Mouse (Mus musculus) v-Abl transformed pro-B cells (cell line): ENCODE data around the gene Col6a1.

Experiments
- in situ Hi-C, 2 experiments: fragments of 400-800 bp; cut with MboI; formaldehyde crosslinking; loops; one replicate each; pipeline ENCODE4 v1.15.1; 2025; ENCODE audit not compliant: unreplicated experiment in 2 of 2

Gene Col6a1

DNA sequence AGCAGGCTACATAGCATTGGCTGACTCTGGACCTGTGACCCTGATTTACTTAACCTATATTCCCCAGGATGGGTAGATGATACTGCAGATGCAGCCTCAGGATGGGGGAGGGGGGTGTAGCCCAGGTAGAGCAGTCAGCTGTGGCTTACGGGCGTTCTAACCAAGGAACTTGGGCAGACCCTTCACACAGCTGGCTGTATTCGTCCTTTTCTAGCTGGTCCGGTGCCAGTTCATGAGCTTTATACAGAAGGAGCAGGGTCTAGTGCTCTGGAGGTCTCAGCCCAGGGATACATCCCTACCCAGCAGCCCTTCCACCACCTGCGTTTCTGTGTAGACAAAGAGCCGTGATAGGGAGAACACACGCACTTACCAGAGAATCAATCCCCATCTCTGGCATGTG is 1.3 kb upstream of the Col6a1 start:
- in situ Hi-C loops: loop anchor here in 1 of 2 experiments (25.0 kb wide), 1 partner anchor 765 kb away; the partner anchor contains the start of gene Gm5134

DNA sequence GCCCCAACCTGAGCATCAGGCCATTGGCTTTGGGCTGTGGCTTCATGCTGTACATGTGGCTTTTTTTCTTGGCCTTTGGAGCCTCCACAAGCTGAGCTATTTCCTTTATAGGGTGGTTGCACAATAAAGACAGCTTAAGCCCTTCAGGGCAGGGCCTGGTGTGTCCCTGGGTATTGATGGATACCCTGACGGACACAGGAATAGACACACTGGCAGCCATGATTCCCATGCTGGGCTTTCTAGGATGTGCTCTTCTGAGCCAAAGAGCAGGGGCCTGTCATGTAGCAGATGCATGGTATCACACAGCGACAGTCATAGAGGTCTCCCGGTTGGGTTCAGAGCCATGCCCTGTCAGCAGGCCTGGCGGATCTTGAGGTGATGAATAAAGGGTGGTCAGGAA is 898 bp upstream of the Col6a1 start:
- in situ Hi-C loops: loop anchor here in 1 of 2 experiments (25.0 kb wide), 1 partner anchor 765 kb away; the partner anchor contains the start of gene Gm5134

DNA sequence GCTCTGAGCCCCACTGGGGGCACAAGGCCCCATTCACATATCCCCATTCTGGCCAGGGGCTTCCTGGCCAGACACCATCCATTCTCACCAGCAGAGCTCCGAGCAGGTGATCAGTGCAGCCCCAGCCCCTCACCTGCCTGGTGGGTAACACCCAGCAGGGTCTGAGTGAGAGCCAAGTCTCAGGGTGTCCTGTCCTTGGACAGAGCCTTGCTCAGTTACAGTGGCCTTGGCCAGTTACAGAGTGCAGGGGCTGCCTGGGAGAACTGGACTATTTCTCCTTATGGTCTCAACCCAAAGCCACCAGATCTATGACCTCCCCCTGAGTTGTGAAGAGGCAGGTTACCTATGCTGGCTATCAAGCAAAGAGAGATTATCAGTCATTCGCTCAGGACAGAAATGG is 871 bp downstream of the Col6a1 start:
- in situ Hi-C loops: loop anchor here in 1 of 2 experiments (25.0 kb wide), 1 partner anchor 763 kb away; the partner anchor contains the start of gene Gm5134

DNA sequence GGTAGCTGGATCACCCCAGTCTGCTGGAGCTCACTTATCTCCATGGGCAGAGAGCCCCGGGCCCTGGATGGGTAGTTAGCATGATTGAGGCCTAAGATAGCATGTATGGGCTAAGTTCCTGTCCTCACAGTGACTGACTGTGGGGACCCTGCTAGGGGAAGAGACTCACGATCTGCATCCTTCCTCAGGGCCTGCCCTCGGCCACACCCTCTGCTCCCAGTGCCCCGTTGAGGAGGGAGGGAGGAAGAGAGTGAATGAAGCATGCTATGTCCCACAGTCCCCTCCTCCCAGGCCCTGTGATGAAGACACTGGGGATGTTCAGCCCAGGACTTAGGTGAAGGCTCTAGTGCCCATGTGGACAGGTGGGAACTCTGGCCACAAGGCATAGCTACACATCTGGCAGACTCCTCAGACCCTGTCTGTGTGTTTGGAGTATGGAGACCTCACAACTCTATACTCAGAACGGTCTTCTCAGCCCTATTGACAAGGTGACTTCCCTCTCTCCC is 1.7 kb downstream of the Col6a1 start:
- in situ Hi-C loops: no loop called here

DNA sequence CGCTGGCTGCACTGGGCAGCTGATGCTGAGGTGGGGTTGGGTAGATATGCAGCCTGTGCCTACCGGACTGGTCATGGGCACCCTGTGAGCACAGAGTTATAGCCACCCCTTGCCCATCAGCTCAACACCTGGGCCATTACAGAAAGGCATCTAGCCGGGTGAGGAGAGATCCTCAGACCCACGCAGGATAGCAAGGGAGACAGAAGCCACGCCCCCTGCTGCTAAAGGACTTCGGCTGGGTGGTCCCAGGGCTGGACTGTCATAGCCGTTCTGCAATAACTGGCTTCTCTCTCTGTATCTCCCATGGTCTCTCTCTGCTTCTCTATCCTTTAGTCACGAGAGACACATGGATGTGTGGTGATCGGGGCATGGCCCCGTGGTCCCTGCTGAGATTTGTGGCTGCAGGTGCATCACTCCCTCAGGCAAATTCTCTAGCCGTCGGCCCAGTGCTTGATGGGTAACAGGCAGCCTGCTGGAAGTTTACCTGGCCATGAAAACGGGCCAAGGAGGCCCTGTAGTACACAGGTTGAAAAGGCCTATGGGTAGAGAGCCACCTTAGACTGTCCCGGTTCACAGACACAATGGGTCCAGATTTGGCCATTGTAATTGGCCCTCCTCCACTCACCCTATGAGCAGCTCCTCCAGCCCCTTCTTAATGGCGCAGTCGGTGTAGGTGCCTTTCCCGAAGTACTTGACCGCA is 3.1 kb downstream of the Col6a1 start:
- in situ Hi-C loops: no loop called here

DNA sequence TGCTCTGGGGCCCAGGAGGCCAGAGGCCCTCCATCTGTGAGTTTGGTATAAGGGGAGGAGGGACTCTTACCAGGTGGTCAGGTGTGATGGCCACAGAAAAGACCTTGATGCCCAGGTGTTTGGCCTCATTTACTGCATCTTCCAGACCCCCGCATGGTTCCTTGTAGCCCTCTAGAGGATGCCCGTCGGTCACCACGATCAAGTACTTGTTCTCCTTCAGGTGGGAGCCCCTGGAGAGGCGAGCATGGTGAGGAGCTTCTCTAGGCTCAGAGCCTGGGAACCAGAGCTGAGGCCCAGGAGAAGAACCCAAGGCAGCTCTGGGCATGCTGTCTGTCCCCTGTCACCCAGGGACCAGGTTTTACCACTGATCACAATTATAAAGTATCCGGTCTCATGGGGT is 4.2 kb downstream of the Col6a1 start:
- in situ Hi-C loops: no loop called here

DNA sequence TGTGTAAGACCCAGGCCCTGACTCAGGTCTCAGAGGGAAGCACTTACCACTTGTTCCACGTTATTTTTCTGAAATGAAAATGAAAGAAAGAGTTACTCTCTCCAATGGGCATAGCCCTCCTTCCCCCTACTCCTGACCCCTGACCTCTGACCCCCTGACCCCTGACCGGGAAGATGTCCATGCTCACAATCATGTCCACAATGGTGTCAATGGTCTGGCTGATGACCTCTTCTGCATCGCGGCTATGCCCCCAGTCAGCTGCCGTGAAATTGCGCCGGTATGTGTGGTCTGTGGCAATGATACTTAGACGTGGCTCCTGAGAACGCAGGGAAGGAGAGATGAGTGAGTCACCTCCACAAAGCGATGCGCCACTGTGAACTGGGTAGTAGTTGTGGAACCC is 4.8 kb downstream of the Col6a1 start:
- in situ Hi-C loops: no loop called here

DNA sequence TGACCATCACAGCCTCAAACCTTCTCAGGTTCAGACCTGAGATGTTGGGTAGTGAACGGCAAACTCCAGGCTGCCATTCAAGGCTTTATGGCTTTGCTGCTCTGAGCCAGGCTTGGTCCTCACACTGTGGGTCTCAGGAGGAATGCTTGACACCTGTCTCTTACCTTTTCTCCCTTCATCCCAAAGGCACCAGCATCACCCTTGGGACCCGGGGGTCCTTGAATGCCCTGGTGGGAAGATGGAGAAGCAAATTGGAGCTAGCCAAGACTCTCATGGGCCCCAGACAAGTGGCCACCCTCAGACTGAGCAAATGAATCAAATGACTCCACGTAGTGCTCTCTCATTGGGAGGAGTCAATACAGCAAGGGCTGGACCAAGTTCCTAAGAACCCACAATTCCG is 8.3 kb downstream of the Col6a1 start:
- in situ Hi-C loops: no loop called here

DNA sequence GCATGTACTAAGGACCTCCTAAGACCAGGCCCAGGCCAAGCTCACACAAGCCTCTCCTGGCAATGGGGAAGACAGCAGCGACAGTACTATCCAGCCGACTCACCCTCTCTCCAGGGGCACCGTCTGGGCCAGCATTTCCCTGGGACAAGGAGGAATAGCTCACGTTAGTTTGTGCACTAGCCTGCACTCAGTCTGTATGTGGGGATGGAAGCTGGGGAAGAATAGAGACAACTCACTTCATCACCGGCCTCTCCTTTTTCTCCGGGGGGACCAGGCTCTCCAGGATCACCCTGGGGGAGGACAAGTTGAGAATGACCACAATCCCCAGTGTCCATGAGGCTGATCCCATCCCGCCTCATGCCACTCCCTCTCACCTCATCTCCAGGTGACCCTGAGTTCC is 8.9 kb downstream of the Col6a1 start:
- in situ Hi-C loops: no loop called here

DNA sequence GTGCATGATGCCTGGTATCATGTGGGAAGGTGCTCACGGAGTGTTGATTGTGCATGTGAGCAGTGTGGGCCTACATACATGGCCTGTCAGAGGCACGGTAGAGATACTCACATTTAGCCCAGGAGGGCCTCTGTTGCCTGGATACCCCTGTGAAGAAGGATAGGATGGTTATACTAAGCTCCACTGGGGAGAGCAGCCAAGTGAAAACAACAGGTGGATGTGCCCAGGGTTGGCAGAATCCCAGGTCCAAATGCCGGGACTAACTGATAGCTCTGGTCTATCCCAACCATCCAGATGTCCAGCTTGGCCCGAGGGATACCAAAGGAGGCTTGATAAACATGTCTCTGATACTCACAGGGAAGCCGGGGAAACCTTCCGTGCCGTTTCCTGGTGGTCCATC is 11.7 kb downstream of the Col6a1 start:
- in situ Hi-C loops: no loop called here

DNA sequence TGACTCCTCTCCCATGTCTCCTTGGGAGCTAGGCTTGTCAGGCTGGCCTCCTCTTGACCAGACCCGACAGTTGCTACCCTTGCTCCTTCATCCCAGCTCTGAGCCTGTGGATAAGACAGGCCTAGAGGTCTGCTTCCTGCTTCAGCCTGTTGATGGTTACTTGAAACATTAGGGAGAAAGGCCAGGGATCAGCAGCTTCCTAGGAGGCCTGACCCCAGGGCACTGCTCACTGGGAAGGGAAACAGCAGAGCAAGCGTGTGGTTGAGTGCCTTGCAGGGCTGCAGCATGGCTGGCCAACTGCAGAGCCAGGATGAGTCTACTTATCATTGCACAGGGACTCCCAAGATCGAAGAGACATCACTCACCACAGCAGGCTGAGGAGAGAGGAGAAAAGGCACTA is 13.5 kb downstream of the Col6a1 start:
- in situ Hi-C loops: no loop called here

DNA sequence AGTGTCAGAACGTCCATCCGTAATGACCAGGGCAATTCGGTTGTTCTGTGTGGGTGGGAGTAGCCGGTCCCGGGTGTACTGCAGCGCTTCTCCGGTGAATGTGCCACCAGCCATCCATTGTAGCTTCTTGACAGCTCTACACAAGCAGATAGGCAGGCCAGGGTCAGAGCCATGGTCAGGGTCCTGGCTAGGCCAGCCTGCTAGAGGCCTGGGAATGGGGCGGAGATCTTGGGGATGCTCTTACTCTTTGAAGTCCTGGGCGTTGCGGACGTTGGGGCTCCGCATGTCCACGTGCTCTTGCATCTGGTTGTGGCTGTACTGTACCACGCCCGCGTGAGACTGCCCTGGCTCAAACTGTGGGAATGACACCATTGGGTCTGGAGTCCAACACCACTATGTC is 14.6 kb downstream of the Col6a1 start:
- in situ Hi-C loops: no loop called here

DNA sequence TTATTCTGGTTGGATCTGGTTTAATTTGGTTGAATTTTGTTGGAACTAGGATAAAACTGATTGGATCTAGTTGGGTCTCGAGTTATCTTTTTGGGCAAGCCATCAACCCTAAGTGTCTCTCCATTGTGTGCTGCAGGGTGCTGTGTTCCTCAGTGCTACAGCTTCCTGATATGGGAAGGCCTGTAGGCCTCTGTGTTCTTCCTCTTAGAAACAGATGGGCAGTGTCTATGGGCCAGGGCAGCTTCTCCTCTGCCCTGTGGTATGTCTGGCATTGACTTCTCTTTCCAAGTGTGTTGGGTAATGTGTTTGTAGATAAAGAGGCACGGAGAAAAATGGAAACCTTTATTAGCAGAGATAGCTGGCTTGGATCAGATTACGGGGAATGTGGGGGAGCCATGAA is 17.5 kb downstream of the Col6a1 start:
- in situ Hi-C loops: no loop called here

DNA sequence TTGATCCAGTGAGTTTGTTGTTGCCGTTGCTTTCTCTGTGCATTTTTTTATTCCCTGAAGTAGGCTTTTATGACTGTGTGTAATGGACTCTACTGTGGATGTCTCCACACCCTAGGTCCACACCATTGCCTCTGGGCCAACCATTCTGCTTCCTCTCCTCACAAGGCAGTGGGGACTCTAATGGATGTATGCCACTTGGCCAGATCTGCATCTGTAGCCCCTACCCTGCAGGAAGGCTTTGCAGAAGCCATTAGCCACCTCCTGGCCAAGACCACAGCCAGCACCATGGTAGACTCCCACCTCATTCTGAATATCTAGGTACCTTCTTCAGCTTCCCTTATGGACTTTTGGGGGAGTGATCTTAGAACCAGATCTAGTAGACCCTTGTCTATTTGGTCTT is 18.4 kb downstream of the Col6a1 start:
- in situ Hi-C loops: no loop called here

DNA sequence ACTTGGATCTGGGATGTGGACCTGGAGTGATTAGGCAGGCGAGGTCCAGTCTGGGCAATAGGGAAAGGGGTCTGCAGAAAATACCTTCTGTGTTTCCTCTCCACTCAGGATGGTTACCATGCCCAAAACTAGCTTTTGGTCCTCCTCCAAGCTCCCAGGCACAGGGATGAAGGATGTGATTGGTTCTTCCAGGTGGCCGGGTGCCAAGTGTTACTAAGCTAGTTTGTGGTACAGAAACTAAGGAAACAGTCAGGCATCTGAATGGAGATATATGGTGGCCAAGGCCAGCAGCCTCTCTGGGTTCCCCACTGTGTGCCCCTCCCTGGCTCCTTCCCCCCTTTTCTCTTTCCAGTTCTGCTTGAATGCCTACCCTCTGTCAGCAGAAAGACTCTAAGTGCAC is 19.0 kb downstream of the Col6a1 start:
- in situ Hi-C loops: no loop called here

DNA sequence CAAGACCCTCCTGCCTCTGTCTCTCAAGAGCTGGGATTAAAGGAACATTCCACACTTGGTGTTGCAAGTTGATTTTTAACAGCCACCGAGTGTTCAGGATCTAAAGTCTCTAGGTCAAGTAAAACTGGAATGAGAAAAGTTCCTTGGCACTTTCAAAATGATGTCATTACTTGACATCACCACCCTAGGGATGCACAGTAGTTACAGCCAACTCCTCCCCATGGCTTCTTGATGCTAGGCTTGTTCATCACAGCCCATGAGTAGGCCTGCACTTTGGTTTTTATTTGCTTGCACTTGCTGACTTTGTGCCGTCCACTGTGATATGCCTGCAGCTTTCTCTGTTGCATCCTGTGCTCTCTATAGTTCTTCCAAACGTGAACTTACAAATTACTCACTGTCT is 21.6 kb downstream of the Col6a1 start:
- in situ Hi-C loops: no loop called here

DNA sequence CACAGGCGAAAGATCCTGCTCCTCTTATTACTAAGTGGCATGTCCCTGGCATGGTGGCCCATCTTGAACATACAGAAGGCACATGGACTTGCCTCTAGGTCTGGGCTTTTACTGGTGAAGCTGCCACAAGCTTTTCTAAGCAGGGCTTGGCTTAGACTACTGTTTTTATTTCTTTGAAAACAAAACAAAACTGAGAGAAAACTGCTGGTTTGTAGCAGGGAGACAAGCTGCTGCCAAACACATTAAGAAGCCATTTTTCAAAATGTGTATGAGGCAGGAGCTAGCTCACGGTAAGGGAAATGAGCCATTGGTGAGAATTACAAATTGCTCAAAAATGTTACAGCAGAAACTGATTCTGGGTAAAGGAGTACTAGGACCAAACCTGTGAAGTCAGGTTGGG is 24.5 kb downstream of the Col6a1 start:
- in situ Hi-C loops: no loop called here

DNA sequence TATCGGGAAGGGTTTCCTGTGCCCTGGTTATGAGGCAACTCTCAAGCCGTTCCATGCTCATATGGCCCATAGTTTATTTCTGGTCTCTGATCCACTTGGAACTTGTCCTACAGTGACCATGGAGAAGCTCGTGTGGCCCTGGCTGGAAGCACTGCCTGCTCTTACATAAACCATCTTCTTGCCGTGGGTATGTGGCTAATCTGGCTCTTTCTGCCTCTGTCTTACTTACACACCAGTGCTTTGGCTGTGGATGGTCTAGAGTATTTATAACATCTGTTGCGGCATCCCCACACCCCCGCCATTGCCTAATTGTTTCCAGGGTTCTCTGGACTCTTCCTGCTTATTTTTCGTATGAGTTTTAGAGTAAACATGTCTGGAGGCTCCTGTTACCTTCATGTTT is 26.2 kb downstream of the Col6a1 start:
- in situ Hi-C loops: no loop called here

DNA sequence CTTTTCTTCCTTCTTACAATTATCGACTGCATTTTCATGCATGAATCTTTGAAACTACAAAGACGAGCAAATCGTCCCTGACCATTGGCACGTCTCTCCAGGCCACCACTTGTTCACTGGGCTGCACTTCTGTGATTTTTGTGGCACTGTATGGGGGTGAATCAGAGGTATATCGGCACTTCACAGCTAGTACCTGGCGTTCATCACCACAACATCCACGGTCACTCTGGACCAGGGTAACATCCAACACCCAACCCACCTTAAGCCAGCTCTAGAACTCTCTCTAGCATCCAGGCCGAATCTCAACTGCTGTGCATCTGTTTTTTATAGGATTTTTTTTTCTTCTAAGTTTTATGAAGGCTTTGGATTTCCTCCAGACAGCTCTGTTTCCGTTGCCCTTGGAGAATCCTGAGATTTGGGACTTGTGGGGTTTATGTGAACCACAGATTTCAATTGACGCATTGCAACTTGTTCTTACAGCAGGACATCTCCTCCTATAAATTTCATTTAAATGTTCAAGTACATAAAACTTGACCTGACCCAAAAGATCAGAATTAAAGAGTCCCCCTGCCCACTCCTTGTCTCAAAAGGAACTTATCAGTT is 30.6 kb downstream of the Col6a1 start:
- in situ Hi-C loops: no loop called here

DNA sequence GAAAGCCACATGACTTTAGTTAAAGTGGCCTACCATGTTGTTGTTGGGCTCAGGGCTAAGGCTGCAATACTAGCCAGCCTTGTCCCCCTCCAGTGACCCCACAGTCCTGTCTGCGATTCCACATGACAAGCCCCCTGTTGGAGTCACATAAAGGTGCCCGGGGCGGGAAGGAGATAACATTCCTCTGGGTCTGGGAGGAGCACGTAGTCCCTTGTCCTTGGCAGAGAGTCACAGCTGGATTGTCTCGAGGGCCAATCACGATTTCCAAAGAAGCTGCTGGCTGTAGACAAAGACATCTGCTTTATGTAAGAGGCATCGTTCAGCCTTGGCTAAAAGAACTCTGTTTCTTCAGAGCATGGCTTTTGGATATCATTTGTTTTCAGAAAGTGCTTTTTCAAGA is 31.2 kb downstream of the Col6a1 start:
- in situ Hi-C loops: no loop called here

DNA sequence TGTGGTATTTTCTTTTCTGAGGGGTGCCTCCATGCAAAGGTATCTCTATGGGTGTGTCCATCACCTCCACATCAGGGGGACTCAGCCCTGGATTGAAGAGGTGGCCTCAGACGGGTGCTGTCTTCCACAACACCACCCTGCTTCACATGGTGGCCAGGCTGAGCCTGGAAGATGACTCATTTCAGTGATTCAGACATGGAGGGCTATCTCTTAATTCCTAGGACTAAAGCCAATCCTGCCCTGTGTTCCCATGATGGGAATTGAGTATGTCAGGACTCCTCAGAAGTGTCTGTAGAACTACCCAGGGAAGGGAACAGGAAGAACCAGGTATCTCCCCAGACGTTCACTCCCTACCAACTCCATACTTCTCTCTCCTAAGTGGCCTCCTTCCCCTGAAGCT is 32.5 kb downstream of the Col6a1 start:
- in situ Hi-C loops: no loop called here

DNA sequence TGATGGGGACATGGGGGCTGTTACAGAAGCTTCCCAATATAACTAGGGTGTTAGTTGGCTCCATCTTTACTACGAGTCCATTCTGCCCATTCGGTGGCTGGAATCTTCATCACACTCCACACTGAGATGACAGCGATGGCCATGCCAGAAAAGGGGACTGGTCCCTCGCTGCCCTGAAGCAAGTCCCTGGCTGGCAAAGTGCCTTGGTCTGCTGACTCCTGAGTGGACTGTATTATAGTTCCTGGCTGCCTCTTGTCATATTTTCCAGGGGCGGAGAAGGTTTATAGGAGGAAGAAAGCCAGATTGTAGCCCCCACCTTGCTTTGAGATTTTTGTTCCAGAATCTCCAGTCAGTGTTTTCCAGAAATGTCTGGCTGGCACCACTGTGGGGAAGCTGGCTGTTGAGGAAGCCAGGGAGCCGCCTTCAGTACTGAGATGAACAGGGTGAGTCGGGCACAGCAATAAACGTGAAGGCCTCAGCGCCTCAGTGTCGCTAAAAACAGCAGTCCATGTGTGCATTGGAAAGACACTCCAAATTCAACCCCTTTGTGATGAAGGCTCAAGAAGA is 40.4 kb downstream of the Col6a1 start:
- in situ Hi-C loops: no loop called here
